Mouse (Mus musculus) heart, postnatal 0 days (tissue): ENCODE measurements at regions not wholly inside any gene's neighbourhood (a gene's known extent, or its start where the extent isn't known, plus 50 kb on each side); places are given as distances from the start of the nearest gene placed in this dataset.

Source experiments
- CTCF ChIP-seq: IDR thresholded peaks from 2 replicates; pipeline ENCODE4 v1.5.1; 2016; ENCODE audit warnings: antibody characterized with exemption, control low read depth, low read depth
- EP300 ChIP-seq: IDR thresholded peaks from 2 replicates; pipeline ENCODE4 v1.6.1; 2016; ENCODE audit warnings: antibody characterized with exemption, low read depth

DNA sequence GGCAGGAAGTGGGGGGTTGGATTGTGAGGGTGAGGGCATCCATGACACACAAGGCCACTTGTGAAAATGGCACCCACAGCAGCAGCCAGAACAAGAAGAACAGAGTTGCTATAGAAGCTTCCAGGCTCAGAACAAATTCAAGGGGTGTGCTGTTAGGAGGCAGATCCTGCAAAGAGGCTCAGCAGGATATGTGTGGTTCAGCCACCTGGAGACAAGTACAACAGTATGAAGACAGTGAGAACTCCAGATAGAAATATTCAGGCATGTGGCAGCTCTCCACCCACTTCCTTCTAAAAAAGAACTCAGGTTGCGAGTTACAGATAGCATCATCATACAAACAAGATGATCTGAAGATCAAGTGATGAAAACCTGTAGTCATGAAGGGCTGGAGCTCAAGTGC, 544.9 kb upstream of the Tnp1 start:
- TF ChIP-seq EP300 (no peak), CTCF (no peak)
